Mouse (Mus musculus): ENCODE measurements around the gene Dnajc2.

Gene Dnajc2

GRCm38 (mm10) chr5:21785053-21785452, at the start of gene Dnajc2, which contains the start of gene Psmc2:
Dnajc2 (minus strand) TSS chr5:21785251.
Psmc2 (plus strand) TSS chr5:21785283.
- WGBS, result under 1% methylated on average over 37 of the region's 37 CpGs

GRCm38 (mm10) chr5:21831761-21832160, 46.7 kb upstream of the Dnajc2 start:
- 79% methylated on average over 3 of the region's 3 CpGs for WGBS

- WGBS, result 43% methylated on average over 4 of the region's 4 CpGs
These were observed 43.8 kb upstream of the Dnajc2 start for GRCm38 (mm10) chr5:21828855-21829254.

GRCm38 (mm10) chr5:21827643-21828042, 42.6 kb upstream of the Dnajc2 start:
- WGBS, result 30% methylated on average over 6 of the region's 6 CpGs

- 65% methylated on average over 7 of the region's 7 CpGs for WGBS
These were observed 41.3 kb upstream of the Dnajc2 start for GRCm38 (mm10) chr5:21826370-21826769.

GRCm38 (mm10) chr5:21813994-21814393, 28.9 kb upstream of the Dnajc2 start:
- WGBS, result 72% methylated on average over 1 of the region's 1 CpGs

- 79% methylated on average over 10 of the region's 10 CpGs for WGBS
These were observed 25.9 kb upstream of the Dnajc2 start for GRCm38 (mm10) chr5:21810924-21811323.

GRCm38 (mm10) chr5:21804837-21805236, 19.8 kb upstream of the Dnajc2 start:
- 43% methylated on average over 4 of the region's 4 CpGs for WGBS

- WGBS, result 77% methylated on average over 12 of the region's 12 CpGs
These were observed 18.7 kb upstream of the Dnajc2 start for GRCm38 (mm10) chr5:21803691-21804188.

- WGBS, result 94% methylated on average over 9 of the region's 9 CpGs
These were observed 17.9 kb upstream of the Dnajc2 start for GRCm38 (mm10) chr5:21802907-21803306.

- WGBS, result 30% methylated on average over 5 of the region's 5 CpGs
These were observed 4.0 kb upstream of the Dnajc2 start for GRCm38 (mm10) chr5:21789061-21789460.

GRCm38 (mm10) chr5:21787186-21788105, 2.4 kb upstream of the Dnajc2 start:
- WGBS, result 25% methylated on average over 11 of the region's 11 CpGs

GRCm38 (mm10) chr5:21786258-21787185, 1.5 kb upstream of the Dnajc2 start:
- 1% methylated on average over 51 of the region's 51 CpGs for WGBS

- 73% methylated on average over 7 of the region's 7 CpGs for WGBS
These were observed 725 bp upstream of the Dnajc2 start for GRCm38 (mm10) chr5:21785776-21786175.

GRCm38 (mm10) chr5:21784161-21785052, 644 bp downstream of the Dnajc2 start:
- WGBS, result under 1% methylated on average over 51 of the region's 51 CpGs

- WGBS, result 96% methylated on average over 6 of the region's 6 CpGs
These were observed 8.6 kb downstream of the Dnajc2 start for GRCm38 (mm10) chr5:21776491-21776890.

GRCm38 (mm10) chr5:21769841-21770240, 15.2 kb downstream of the Dnajc2 start:
- WGBS, result 61% methylated on average over 6 of the region's 6 CpGs

- WGBS, result 84% methylated on average over 4 of the region's 4 CpGs
These were observed 16.5 kb downstream of the Dnajc2 start for GRCm38 (mm10) chr5:21768506-21768905.

GRCm38 (mm10) chr5:21745966-21746365, 39.1 kb downstream of the Dnajc2 start:
- WGBS, result 63% methylated on average over 8 of the region's 8 CpGs

- 90% methylated on average over 10 of the region's 10 CpGs for WGBS
These were observed 41.4 kb downstream of the Dnajc2 start for GRCm38 (mm10) chr5:21743606-21744005.

GRCm38 (mm10) chr5:21739881-21740280, 45.2 kb downstream of the Dnajc2 start:
- 87% methylated on average over 13 of the region's 13 CpGs for WGBS

Measured in cerebral cortex, adult 2 months (tissue).